Mouse (Mus musculus) liver, embryonic 12.5 days (tissue): ENCODE data around the gene Rexo4. TPM values are rescaled to one million over a fixed set of nuclear protein-coding genes. Genes with fewer than 3 reads are reported as not detected.

Source experiments
- ATAC-seq: fragments of 200-750 bp; cut with Nextera tagmentation; 2 replicates; pipeline ENCODE4 v1.8.0; 2017; ENCODE audit warnings: moderate number of reproducible peaks, mild to moderate bottlenecking, moderate library complexity
- H3K27ac ChIP-seq: fragments of 300-500 bp; sonication (generic); 2 replicates; pipeline ENCODE4 v1.5.1; 2016; ENCODE audit warnings: mild to moderate bottlenecking
- H3K27me3 ChIP-seq: fragments of 300-500 bp; sonication (generic); replicated peaks from 2 replicates; pipeline ENCODE4 v1.6.1; 2016; ENCODE audit warnings: mild to moderate bottlenecking, moderate library complexity
- H3K36me3 ChIP-seq: fragments of 300-500 bp; sonication (generic); 2 replicates; pipeline ENCODE4 v1.6.1; 2016; ENCODE audit warnings: mild to moderate bottlenecking, moderate library complexity
- H3K4me1 ChIP-seq: fragments of 300-500 bp; sonication (generic); 2 replicates; pipeline ENCODE4 v1.6.1; 2016
- H3K4me2 ChIP-seq: fragments of 300-500 bp; sonication (generic); 2 replicates; pipeline ENCODE4 v1.6.1; 2016; ENCODE audit warnings: mild to moderate bottlenecking, moderate library complexity
- H3K4me3 ChIP-seq: fragments of 300-500 bp; sonication (generic); 2 replicates; pipeline ENCODE4 v1.5.1; 2016; ENCODE audit warnings: mild to moderate bottlenecking, moderate library complexity
- H3K9ac ChIP-seq: fragments of 300-500 bp; sonication (generic); 2 replicates; pipeline ENCODE4 v1.6.1; 2016; ENCODE audit warnings: mild to moderate bottlenecking, moderate library complexity
- H3K9me3 ChIP-seq: fragments of 300-500 bp; sonication (generic); replicated peaks from 2 replicates; pipeline ENCODE4 v1.6.1; 2016; ENCODE audit warnings: mild to moderate bottlenecking, moderate library complexity
- WGBS: fragments of 180-500 bp; shearing (Covaris S2); methylation state at CpG from one replicate; pipeline ENCODE4 v1.1.7; 2016; ENCODE audit not compliant: insufficient replicate concordance; 5-methylcytosine and 5-hydroxymethylcytosine counted together
- polyA plus RNA-seq: library from polyadenylated mRNA; unstranded; fragments of >200 nt; fragmentation: Nextera tagmentation; extraction: Ambion mirVana; gene quantifications from 2 replicates; pipeline ENCODE4 v1.2.1, GENCODE M21; 2016

The Rexo4 gene
- polyA plus RNA-seq, 1 experiment from 2014 or later = 33.8 TPM

- Histone ChIP-seq H3K27me3 (no peaks in the 10 kb centered on the region), H3K9me3 (no peaks in the 10 kb centered on the region), H3K4me1 (peaks cover 49% of the 10 kb centered on the region), H3K36me3 (peaks cover 55% of the 10 kb centered on the region), H3K4me3 (no peak overlapping the region), H3K27ac (no peak overlapping the region), H3K9ac (no peak overlapping the region), H3K4me2 (no peak overlapping the region)
- ATAC-seq = no peak
- WGBS = 88% methylated on average over 3 of the region's 3 CpGs
These were observed 57.8 kb downstream of the Rexo4 start for GRCm38 (mm10) chr2:26906431-26906830.

- Histone ChIP-seq H3K36me3 (peaks cover 55% of the 10 kb centered on the region), H3K4me3 (no peak overlapping the region), H3K9me3 (no peaks in the 10 kb centered on the region), H3K9ac (no peak overlapping the region), H3K4me1 (peaks cover 54% of the 10 kb centered on the region), H3K27me3 (no peaks in the 10 kb centered on the region), H3K27ac (no peak overlapping the region), H3K4me2 (no peak overlapping the region)
- 83% methylated on average over 2 of the region's 2 CpGs for WGBS
- ATAC-seq = no peak
These were observed 58.2 kb downstream of the Rexo4 start for GRCm38 (mm10) chr2:26905936-26906335.

Other genes starting within 250 kb of the Rexo4 start
- not detected in 2 replicates for gene Abo, start 99.4 kb downstream of the Rexo4 start, polyA plus RNA-seq
- 21.6 and 23.8 TPM in 2 replicates for gene Surf6, start 61.5 kb downstream of the Rexo4 start, polyA plus RNA-seq
- gene Med22, start 53.7 kb downstream of the Rexo4 start, polyA plus RNA-seq = 30.0 and 32.1 TPM in 2 replicates
- 560 and 587 TPM in 2 replicates for gene Rpl7a, start 53.6 kb downstream of the Rexo4 start, polyA plus RNA-seq
- gene Surf2, start 48.0 kb downstream of the Rexo4 start, polyA plus RNA-seq = 46.3 and 48.1 TPM in 2 replicates
- gene Surf1, start 47.9 kb downstream of the Rexo4 start, polyA plus RNA-seq = 41.6 and 42.5 TPM in 2 replicates
- gene Surf4, start 30.5 kb downstream of the Rexo4 start, polyA plus RNA-seq = 120 and 124 TPM in 2 replicates
- 0.06 and 0.14 TPM in 2 replicates for gene Stkld1, start 30.3 kb downstream of the Rexo4 start, polyA plus RNA-seq
- gene Adamts13, start 9.0 kb upstream of the Rexo4 start, polyA plus RNA-seq = 0.96 and 1.1 TPM in 2 replicates
- gene Cacfd1, start 45.5 kb upstream of the Rexo4 start, polyA plus RNA-seq = 16.5 and 19.1 TPM in 2 replicates
- 0.31 and 0.36 TPM in 2 replicates for gene Slc2a6, start 63.6 kb upstream of the Rexo4 start, polyA plus RNA-seq
- 0.14 and 0.90 TPM in 2 replicates for gene Mymk, start 107.8 kb upstream of the Rexo4 start, polyA plus RNA-seq
- 0.77 and 1.3 TPM in 2 replicates for gene Adamtsl2, start 115.0 kb upstream of the Rexo4 start, polyA plus RNA-seq
- 0.08 TPM in 1 of 2 replicates, not detected in the other for gene Fam163b, start 178.1 kb upstream of the Rexo4 start, polyA plus RNA-seq
- 0.05 and 0.12 TPM in 2 replicates for gene Dbh, start 200.8 kb upstream of the Rexo4 start, polyA plus RNA-seq